Mouse (Mus musculus) thymus, adult 18-20 months (tissue): ENCODE results near the gene Gm49318.
A peak's percentile ranks its signal among the peaks of the same experiment; 100 is the strongest.
"Not testable (repeated sequence)": the region's sequence is repeated elsewhere in the genome, so short reads cannot be mapped to it uniquely, and the experiment has no call there.

Experiments used
- DNase-seq, 2 experiments: peaks; one replicate each; pipeline ENCODE4 v3.0.0; 2022; ENCODE audit warnings: mixed read lengths in 2 of 2

Gm49318 gene

GRCm38 (mm10) chr9:22070791-22071573 is at the start of gene Gm49318, which contains the start of gene Zfp653:
Gm49318 (minus strand) TSS chr9:22071259.
Zfp653 (minus strand) TSS chr9:22071376.
- peak; percentile 94 to 95 for DNase-seq

GRCm38 (mm10) chr9:22119543-22119942 is 48.5 kb upstream of the Gm49318 start:
- no peak for DNase-seq

GRCm38 (mm10) chr9:22117754-22118456 is 46.8 kb upstream of the Gm49318 start:
- DNase-seq: peak in 1 of 2 experiments; percentile 41

- DNase-seq: peak; percentile 91 to 95
Observed at GRCm38 (mm10) chr9:22116740-22117426, 45.8 kb upstream of the Gm49318 start, which contains the start of gene Elof1. Elof1 (minus strand) TSS chr9:22117172.

- no peak for DNase-seq
Observed at GRCm38 (mm10) chr9:22116086-22116485, 45.0 kb upstream of the Gm49318 start.

GRCm38 (mm10) chr9:22115635-22116034 is 44.6 kb upstream of the Gm49318 start:
- DNase-seq: no peak

- DNase-seq: no peak
Observed at GRCm38 (mm10) chr9:22108194-22108593, 37.1 kb upstream of the Gm49318 start.

- no peak for DNase-seq
Observed at GRCm38 (mm10) chr9:22099922-22100321, 28.9 kb upstream of the Gm49318 start.

GRCm38 (mm10) chr9:22098993-22099696 is 28.1 kb upstream of the Gm49318 start, which contains the start of gene Cnn1:
Cnn1 (plus strand) TSS chr9:22099216.
- DNase-seq: no peak

- DNase-seq: peak; percentile 56 to 63
Observed at GRCm38 (mm10) chr9:22095854-22096307, 24.8 kb upstream of the Gm49318 start.

GRCm38 (mm10) chr9:22092746-22093145 is 21.7 kb upstream of the Gm49318 start:
- no peak for DNase-seq

- no peak for DNase-seq
Observed at GRCm38 (mm10) chr9:22089986-22090385, 18.9 kb upstream of the Gm49318 start.

GRCm38 (mm10) chr9:22089281-22089680 is 18.2 kb upstream of the Gm49318 start:
- no peak for DNase-seq

- no peak for DNase-seq
Observed at GRCm38 (mm10) chr9:22087034-22087618, 16.1 kb upstream of the Gm49318 start.

GRCm38 (mm10) chr9:22086012-22086411 is 15.0 kb upstream of the Gm49318 start:
- no peak for DNase-seq

GRCm38 (mm10) chr9:22085022-22085834 is 14.2 kb upstream of the Gm49318 start, which contains the start of gene Ecsit:
Ecsit (minus strand) TSS chr9:22085438.
- peak; percentile 82 to 91 for DNase-seq

GRCm38 (mm10) chr9:22084667-22085021 is 13.6 kb upstream of the Gm49318 start:
- DNase-seq: no peak

- no peak for DNase-seq
Observed at GRCm38 (mm10) chr9:22076223-22076622, 5.2 kb upstream of the Gm49318 start.

- DNase-seq: not testable (repeated sequence)
Observed at GRCm38 (mm10) chr9:22075778-22076177, 4.7 kb upstream of the Gm49318 start.

GRCm38 (mm10) chr9:22072276-22072675 is 1.2 kb upstream of the Gm49318 start:
- DNase-seq: peak in 1 of 2 experiments; percentile 23
